Mouse (Mus musculus) layer of hippocampus, postnatal 36 days (tissue): ENCODE results near the gene Tnrc6a. TPM values are rescaled to one million over a fixed set of nuclear protein-coding genes. Genes with fewer than 3 reads are reported as not detected.

Source experiments
- DNase-seq, 2 experiments: peaks; one replicate each; pipeline ENCODE4 v3.0.0; 2022
- total RNA-seq, 2 experiments: library from RNA; stranded (reverse); gene quantifications; 2 replicates each; pipeline ENCODE4 v1.2.3; 2021

The Tnrc6a gene
- total RNA-seq, 2 experiments from 2014 or later: 44.6 to 49.9 TPM

- no peak for DNase-seq
Measured at GRCm38 (mm10) chr7:123189762-123190161, 66.1 kb downstream of the Tnrc6a start.

- DNase-seq: no peak
Measured at GRCm38 (mm10) chr7:123191731-123192130, 68.0 kb downstream of the Tnrc6a start.

GRCm38 (mm10) chr7:123193201-123193600 is 69.5 kb downstream of the Tnrc6a start:
- no peak for DNase-seq

- no peak for DNase-seq
Measured at GRCm38 (mm10) chr7:123194696-123195095, 71.0 kb downstream of the Tnrc6a start.

GRCm38 (mm10) chr7:123196432-123196831 is 72.7 kb downstream of the Tnrc6a start:
- no peak for DNase-seq

- no peak for DNase-seq
Measured at GRCm38 (mm10) chr7:123198695-123199094, 75.0 kb downstream of the Tnrc6a start.

GRCm38 (mm10) chr7:123199151-123199550 is 75.5 kb downstream of the Tnrc6a start:
- no peak for DNase-seq

GRCm38 (mm10) chr7:123199656-123200206 is 76.0 kb downstream of the Tnrc6a start:
- DNase-seq: no peak

GRCm38 (mm10) chr7:123200722-123201121 is 77.0 kb downstream of the Tnrc6a start:
- no peak for DNase-seq

- peak; percentile 52 to 68 for DNase-seq
Measured at GRCm38 (mm10) chr7:123205261-123205660, 81.6 kb downstream of the Tnrc6a start.

- DNase-seq: no peak
Measured at GRCm38 (mm10) chr7:123207561-123207960, 83.9 kb downstream of the Tnrc6a start.

GRCm38 (mm10) chr7:123209864-123210263 is 86.2 kb downstream of the Tnrc6a start:
- no peak for DNase-seq

- DNase-seq: no peak
Measured at GRCm38 (mm10) chr7:123211461-123211860, 87.8 kb downstream of the Tnrc6a start.

GRCm38 (mm10) chr7:123212316-123212715 is 88.6 kb downstream of the Tnrc6a start:
- DNase-seq: no peak

GRCm38 (mm10) chr7:123214365-123215075 is 90.8 kb downstream of the Tnrc6a start, which contains the start of gene Slc5a11:
Gene Slc5a11 (plus strand): TSS chr7:123214780.
- no peak for DNase-seq

- no peak for DNase-seq
Measured at GRCm38 (mm10) chr7:123215138-123215537, 91.5 kb downstream of the Tnrc6a start.

- no peak for DNase-seq
Measured at GRCm38 (mm10) chr7:123217448-123218354, 94.0 kb downstream of the Tnrc6a start.

- peak; percentile 47 to 54 for DNase-seq
Measured at GRCm38 (mm10) chr7:123218620-123219019, 94.9 kb downstream of the Tnrc6a start.

GRCm38 (mm10) chr7:123219781-123220632 is 96.3 kb downstream of the Tnrc6a start:
- peak; percentile 26 to 27 for DNase-seq

GRCm38 (mm10) chr7:123220633-123220942 is 96.9 kb downstream of the Tnrc6a start:
- DNase-seq: no peak

GRCm38 (mm10) chr7:123224076-123224475 is 100.4 kb downstream of the Tnrc6a start:
- DNase-seq: no peak

GRCm38 (mm10) chr7:123225159-123225558 is 101.5 kb downstream of the Tnrc6a start:
- DNase-seq: no peak
